Mouse (Mus musculus): ENCODE measurements around the gene Il17rc.

The Il17rc gene

GRCm38 (mm10) chr6:113457952-113458534, 13.2 kb upstream of the Il17rc start, which contains the start of gene Il17re:
Gene Il17re, plus strand, starts transcription at chr6:113458484.
- no peak for DNase-seq

DNA sequence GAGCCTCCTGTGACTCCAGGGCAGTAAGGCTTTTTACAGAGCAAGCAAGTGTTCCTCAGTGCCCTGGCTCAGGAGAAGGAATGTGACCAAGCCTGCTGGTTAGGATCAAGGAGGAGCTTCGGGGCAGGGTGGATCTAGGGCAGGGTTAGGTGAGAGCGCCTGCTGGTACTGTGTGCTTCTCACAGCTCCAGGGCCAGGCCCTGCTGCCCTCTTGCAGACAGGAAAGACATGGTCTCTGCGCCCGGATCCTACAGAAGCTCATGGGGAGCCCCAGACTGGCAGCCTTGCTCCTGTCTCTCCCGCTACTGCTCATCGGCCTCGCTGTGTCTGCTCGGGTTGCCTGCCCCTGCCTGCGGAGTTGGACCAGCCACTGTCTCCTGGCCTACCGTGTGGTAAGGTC, 12.6 kb upstream of the Il17rc start:
- DNase-seq: no peak

DNA sequence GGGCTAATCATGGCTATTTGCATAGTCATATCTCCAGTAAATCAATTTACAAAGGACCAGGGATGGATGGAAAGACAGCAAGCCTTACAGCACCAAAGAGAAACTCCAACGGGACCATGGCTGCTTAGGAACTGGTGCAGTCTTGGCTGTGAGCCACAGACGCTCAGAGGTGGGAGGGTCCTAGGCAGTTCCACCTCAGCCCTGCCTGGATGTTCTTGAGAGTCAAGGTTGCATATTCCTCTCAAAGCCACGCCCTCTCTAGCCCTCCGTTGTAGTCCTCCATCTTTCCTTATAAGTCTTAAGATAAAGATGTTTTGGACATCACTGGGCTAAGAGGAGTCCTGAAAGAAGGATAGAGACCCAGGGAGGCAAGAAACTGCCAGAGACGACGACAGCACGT, 7.2 kb upstream of the Il17rc start:
- no peak for DNase-seq

- no peak for DNase-seq
These were observed 5.6 kb upstream of the Il17rc start for GRCm38 (mm10) chr6:113465602-113466001.

- no peak for DNase-seq
These were observed 2.7 kb upstream of the Il17rc start for GRCm38 (mm10) chr6:113468512-113468911.

GRCm38 (mm10) chr6:113469021-113469420, 2.2 kb upstream of the Il17rc start:
- peak; percentile 64 for DNase-seq

DNA sequence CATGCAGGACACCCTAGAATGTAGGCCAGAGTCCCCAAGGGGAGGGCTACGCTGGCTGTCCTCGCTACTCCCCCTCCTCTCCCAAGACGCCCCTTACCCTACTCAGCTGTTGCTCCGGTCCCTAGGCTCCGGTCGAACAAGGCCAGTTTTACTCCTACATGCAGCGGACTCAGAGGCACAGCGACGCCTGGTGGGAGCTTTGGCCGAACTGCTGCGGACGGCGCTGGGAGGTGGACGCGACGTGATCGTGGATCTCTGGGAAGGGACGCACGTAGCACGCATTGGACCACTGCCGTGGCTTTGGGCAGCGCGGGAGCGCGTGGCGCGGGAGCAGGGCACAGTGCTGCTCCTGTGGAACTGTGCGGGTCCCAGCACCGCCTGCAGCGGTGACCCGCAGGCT, 1.8 kb upstream of the Il17rc start:
- peak; percentile 70 for DNase-seq

GRCm38 (mm10) chr6:113472061-113472460, 834 bp downstream of the Il17rc start:
- no peak for DNase-seq

DNA sequence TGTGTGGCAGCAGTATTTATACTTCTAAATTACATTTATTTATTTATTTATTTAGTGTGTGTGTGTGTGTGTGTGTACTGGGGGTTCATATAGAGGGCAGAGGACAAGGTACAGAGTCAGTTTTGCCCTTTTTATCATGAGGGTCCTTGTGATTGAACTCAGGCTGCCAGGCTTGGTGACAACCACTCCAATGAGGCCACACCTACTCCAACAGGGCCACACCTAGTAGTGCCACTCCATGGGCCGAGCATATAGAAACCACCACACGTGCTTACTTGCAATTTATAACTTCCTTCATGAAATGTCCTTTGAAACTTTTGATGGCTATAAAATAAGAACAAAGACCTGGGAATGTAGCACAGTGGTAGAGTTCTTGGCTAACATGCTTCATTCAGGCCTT, 2.0 kb downstream of the Il17rc start:
- DNase-seq: no peak

- no peak for DNase-seq
These were observed 2.5 kb downstream of the Il17rc start for GRCm38 (mm10) chr6:113473715-113474114.

DNA sequence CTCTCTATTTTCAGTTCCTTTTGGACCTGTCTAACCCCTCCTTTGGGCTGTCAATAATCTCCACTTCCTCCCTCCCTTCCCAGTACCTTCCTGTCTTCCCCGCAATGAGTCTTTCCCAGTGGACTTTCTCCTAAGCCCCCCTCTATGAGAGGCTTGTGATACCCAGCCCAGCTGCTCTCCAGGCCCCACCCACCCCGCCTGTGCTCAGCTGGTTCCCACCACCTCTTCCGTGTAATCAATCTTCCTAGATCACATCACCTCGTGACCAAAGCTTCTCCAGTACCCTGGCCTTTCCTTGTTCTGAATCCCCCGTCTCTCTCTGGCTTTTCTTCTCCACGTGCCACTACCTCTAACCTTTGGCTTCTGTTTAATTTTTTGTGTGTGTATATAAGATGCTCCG, 6.1 kb downstream of the Il17rc start:
- no peak for DNase-seq

DNA sequence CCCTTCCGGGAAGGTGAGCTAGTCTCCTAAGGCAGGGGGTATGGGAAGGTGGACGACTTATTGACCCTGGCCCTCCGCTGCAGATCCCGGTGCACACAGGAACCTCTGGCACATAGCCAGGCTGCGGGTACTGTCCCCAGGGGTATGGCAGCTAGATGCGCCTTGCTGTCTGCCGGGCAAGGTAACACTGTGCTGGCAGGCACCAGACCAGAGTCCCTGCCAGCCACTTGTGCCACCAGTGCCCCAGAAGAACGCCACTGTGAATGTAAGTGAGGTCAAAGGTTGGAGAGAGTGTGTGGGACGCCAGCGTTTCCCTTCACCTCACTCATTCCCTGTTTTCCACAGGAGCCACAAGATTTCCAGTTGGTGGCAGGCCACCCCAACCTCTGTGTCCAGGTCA, 7.7 kb downstream of the Il17rc start:
- DNase-seq: no peak

DNA sequence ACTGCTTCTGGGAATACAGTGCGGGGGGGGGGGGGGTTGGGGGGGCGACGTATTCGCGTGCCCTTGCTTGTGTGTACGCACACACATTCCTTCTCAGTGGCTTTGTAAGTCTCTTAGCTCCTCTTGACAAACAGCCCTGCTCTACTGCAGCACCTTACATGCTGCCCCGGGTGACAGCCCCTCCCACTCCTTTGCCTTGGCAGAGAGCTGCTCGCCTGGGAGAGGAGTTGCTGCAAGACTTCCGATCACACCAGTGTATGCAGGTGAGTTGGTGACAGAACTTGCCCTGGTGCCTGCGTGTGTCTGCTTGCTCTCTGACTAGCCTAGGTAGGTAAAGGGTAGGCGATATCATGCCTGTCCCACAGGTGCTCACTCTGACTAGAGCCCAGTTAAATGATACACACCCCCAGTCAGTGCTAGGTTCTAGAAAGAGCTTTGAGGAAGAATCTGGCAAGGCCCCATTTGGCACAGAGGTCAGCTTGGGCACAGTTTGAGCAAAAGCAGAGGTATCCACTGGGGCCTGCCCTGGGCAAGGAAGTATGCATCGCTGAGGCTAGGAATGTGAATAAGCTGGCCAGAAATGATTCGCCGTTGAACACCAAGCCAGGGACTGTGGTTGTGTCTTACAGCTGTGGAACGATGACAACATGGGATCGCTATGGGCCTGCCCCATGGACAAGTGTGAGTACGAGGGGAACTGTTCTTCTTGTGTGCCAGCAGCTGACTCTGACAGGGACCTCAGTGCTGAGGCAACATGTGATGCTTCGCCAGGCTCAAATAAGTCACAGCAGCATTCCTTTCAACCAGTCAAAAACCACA, 9.5 kb downstream of the Il17rc start:
- no peak for DNase-seq

DNA sequence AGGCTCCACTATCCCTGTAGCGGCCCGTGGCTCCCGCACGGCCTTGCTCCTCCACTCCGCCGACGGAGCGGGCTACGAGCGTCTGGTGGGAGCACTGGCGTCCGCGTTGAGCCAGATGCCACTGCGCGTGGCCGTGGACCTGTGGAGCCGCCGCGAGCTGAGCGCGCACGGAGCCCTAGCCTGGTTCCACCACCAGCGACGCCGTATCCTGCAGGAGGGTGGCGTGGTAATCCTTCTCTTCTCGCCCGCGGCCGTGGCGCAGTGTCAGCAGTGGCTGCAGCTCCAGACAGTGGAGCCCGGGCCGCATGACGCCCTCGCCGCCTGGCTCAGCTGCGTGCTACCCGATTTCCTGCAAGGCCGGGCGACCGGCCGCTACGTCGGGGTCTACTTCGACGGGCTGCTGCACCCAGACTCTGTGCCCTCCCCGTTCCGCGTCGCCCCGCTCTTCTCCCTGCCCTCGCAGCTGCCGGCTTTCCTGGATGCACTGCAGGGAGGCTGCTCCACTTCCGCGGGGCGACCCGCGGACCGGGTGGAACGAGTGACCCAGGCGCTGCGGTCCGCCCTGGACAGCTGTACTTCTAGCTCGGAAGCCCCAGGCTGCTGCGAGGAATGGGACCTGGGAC, 11.4 kb downstream of the Il17rc start:
- peak; percentile 42 for DNase-seq

GRCm38 (mm10) chr6:113483100-113483615, 11.9 kb downstream of the Il17rc start, which contains the start of gene Creld1:
Gene Creld1, plus strand, starts transcription at chr6:113483297.
- peak; percentile 96 for DNase-seq

DNA sequence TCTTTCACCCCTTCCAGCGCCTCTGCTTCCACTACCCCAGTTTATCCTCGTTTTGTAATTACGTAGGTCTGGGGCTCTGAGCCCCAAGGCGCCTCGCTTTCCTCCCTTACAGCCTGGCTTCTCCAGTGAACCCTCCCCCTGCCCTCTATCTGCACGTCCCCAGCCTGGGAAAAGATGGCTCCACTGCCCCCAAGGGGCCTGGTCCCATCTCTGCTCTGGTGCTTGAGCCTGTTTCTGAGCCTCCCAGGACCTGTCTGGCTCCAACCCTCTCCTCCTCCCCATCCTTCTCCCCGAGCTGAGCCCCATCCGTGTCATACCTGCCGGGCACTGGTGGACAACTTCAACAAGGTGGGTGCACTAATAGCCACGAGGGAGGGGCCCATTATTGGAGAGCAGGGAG, 12.5 kb downstream of the Il17rc start:
- DNase-seq: no peak

- DNase-seq: peak; percentile 46
These were observed 15.9 kb downstream of the Il17rc start for GRCm38 (mm10) chr6:113487125-113487576.

GRCm38 (mm10) chr6:113489410-113489809, 18.2 kb downstream of the Il17rc start:
- no peak for DNase-seq

DNA sequence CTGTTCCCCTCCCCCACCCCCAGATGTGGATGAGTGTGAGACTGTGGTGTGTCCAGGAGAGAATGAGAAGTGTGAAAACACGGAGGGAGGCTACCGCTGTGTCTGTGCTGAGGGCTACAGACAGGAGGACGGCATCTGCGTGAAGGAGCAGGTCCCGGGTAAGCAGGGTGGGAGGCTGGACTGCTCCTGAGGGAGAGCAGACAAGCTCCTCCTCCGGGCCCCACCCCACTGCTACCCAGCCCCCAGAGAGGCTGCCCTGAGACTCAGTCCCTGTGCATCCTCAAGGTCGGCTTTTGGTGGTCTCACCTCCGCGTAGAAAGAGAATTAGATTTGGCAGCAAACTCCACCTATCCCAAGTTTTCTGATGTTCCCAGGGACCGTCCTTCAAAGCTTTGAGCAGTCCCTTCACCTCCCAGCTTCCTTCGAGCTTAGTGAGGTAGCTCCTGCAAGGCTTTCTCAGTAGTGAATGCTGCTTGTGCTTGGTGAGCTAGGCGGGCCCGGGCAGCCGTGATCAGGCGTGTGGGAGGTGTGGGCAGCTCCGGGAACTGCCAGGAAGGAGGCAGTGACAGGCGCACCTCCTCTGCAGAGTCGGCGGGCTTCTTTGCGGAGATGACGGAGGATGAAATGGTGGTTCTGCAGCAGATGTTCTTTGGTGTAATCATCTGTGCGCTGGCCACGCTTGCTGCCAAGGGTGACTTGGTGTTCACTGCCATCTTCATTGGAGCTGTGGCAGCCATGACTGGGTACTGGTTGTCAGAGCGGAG, 21.1 kb downstream of the Il17rc start:
- no peak for DNase-seq

DNA sequence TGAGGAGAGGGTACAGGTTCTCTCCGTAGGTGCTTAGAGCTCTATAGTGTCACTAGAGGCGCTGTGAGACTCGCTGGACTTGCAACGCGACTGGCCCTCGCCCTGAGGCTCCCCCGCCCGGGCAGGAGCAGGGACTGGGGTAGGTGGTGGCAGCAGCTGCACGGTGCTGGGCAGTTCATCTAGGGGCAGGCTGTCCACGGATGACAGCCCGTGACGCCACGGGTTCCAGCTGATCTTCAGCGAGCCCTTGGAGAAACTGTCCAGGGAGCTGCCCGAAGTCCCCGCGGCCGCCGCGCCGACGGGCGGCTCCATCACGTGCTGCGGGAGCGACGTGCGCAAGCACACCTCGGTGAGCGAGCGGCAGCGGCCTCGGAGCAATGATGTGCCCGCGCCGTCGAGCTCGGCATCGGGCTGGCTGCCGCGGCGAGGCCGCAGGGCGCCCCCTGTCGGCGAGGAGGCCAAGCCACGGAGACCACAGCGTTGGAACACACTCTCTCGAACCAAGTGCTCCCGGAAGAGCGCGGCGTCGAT, 23.1 kb downstream of the Il17rc start:
- DNase-seq: peak; percentile 81

DNA sequence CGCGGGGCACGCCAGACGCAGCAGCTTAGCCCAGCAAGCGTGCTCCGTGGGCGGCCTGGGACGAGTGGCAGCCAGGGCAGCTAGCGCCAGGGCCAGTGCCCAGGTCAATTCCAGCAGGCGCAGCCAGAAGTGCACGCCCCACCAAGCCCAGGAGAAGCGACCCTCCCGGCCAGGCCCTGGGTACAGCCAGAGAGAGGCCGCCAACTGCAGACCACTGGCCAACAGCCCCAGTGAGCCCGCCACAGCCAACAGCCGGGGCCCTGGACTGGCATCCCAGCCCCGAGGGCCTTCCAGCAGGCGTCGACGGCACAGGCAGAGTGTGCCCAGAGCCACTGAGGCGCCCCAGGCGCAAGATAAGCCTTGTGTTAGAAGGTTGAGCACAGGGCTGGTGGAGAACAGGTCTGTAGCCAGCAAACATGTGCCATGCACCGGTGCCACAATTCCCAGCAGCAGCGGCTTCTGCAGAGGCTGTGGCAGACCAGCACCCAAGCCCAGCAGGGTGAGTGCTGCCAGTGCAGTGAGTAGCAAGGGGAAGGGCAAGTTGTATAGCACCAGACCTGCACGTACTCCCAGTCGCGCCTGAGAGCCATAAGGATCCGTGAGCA, 23.9 kb downstream of the Il17rc start:
- DNase-seq: no peak

GRCm38 (mm10) chr6:113499346-113499745, 28.1 kb downstream of the Il17rc start:
- DNase-seq: no peak

Measured in liver (tissue).